In genomic region chr1:132416244-132416942, GRCm38 (mm10) we compare ENCODE assay signal across 8 mouse cellular contexts. TPM values are rescaled to one million over a fixed set of nuclear protein-coding genes. Genes with fewer than 3 reads are reported as not detected.
A peak's percentile ranks its signal among the peaks of the same experiment; 100 is the strongest.
DNase-seq lines count a peak whose midpoint lies in the region; ATAC-seq lines count a peak whose summit lies in the region.

No protein-coding gene starts in this region.

- no peak for ATAC-seq in forebrain, embryonic 14.5 days
- no peak for ATAC-seq in lung, embryonic 16.5 days (ENCODE audit: low read depth)
- ATAC-seq in heart, embryonic 12.5 days (ENCODE audit: insufficient number of reproducible peaks, low FRiP score) = no peak
- no peak for ATAC-seq in midbrain, embryonic 16.5 days

- H3K4me1 ChIP-seq in forebrain, embryonic 14.5 days (ENCODE audit: control insufficient read depth, insufficient read depth, low read length) = peaks cover 19% of the 10 kb centered on the region
- peaks cover 47% of the 10 kb centered on the region for H3K4me1 ChIP-seq in forebrain, embryonic 10.5 days
- peaks cover 11% of the 10 kb centered on the region; the same call in 1 of the 2 replicates for H3K4me1 ChIP-seq in lung, embryonic 16.5 days (replicated peaks; ENCODE audit: control insufficient read depth, insufficient read depth, low read length)
- H3K4me1 ChIP-seq in heart, embryonic 12.5 days (replicated peaks) = peaks cover 12% of the 10 kb centered on the region
- H3K4me1 ChIP-seq in midbrain, embryonic 16.5 days (ENCODE audit: control insufficient read depth, insufficient read depth, low read length) = peaks cover 13% of the 10 kb centered on the region

- H3K4me2 ChIP-seq in forebrain, embryonic 14.5 days (ENCODE audit: low read length) = peak overlapping the region; percentile 77; the same call in 1 of the 2 replicates
- H3K4me2 ChIP-seq in lung, embryonic 16.5 days (ENCODE audit: low read depth, low read length) = peak overlapping the region; percentile 75
- H3K4me2 ChIP-seq in heart, embryonic 12.5 days = peak overlapping the region; percentile 5; the same call in 1 of the 2 replicates
- H3K4me2 ChIP-seq in midbrain, embryonic 16.5 days (ENCODE audit: low read length) = peak overlapping the region; percentile 83; the same call in 1 of the 2 replicates

- intact Hi-C loops in left cerebral cortex, postnatal 10 days (cut with DNase I) = no loop called here

- no peaks in the 10 kb centered on the region for H3K9me3 ChIP-seq in forebrain, embryonic 14.5 days (replicated peaks; ENCODE audit: control insufficient read depth, low read length)
- no peaks in the 10 kb centered on the region for H3K9me3 ChIP-seq in forebrain, embryonic 10.5 days
- H3K9me3 ChIP-seq in lung, embryonic 16.5 days (ENCODE audit: control insufficient read depth, low read length) = no peaks in the 10 kb centered on the region
- no peaks in the 10 kb centered on the region for H3K9me3 ChIP-seq in heart, embryonic 12.5 days (replicated peaks)
- H3K9me3 ChIP-seq in midbrain, embryonic 16.5 days (replicated peaks; ENCODE audit: control insufficient read depth, low read length, poor library complexity, severe bottlenecking) = no peaks in the 10 kb centered on the region

- no peak for DNase-seq in forebrain, embryonic 14.5 days (ENCODE audit: low spot score)
- DNase-seq in forebrain, embryonic 10.5 days (ENCODE audit: extremely low spot score, low spot score) = no peak
- DNase-seq in lung, postnatal 36 days = no peak
- no peak for DNase-seq in left cerebral cortex, postnatal 10 days (ENCODE audit: extremely low spot score in 1 of 2, low spot score in 2 of 2)
- no peak for DNase-seq in ovary, postnatal 10 days (ENCODE audit: low spot score)

- H3K36me3 ChIP-seq in forebrain, embryonic 14.5 days (ENCODE audit: control insufficient read depth, insufficient read depth, low read length) = no peaks in the 10 kb centered on the region
- no peaks in the 10 kb centered on the region for H3K36me3 ChIP-seq in forebrain, embryonic 10.5 days (replicated peaks)
- H3K36me3 ChIP-seq in lung, embryonic 16.5 days (ENCODE audit: control insufficient read depth, insufficient read depth, low read length) = no peaks in the 10 kb centered on the region
- no peaks in the 10 kb centered on the region for H3K36me3 ChIP-seq in heart, embryonic 12.5 days
- H3K36me3 ChIP-seq in midbrain, embryonic 16.5 days (ENCODE audit: control insufficient read depth, insufficient read depth, low read length) = no peaks in the 10 kb centered on the region

- H3K27ac ChIP-seq in forebrain, embryonic 14.5 days (ENCODE audit: low read depth, low read length) = no peak overlapping the region
- H3K27ac ChIP-seq in forebrain, embryonic 10.5 days = no peak overlapping the region
- H3K27ac ChIP-seq in lung, embryonic 16.5 days (ENCODE audit: low read length) = no peak overlapping the region
- no peak overlapping the region for H3K27ac ChIP-seq in heart, embryonic 12.5 days (ENCODE audit: poor library complexity, severe bottlenecking)
- H3K27ac ChIP-seq in midbrain, embryonic 16.5 days (ENCODE audit: low read length) = no peak overlapping the region

- H3K4me3 ChIP-seq in forebrain, embryonic 14.5 days (ENCODE audit: low read depth, low read length) = no peak overlapping the region
- H3K4me3 ChIP-seq in forebrain, embryonic 10.5 days = no peak overlapping the region
- H3K4me3 ChIP-seq in lung, embryonic 16.5 days (ENCODE audit: low read length) = no peak overlapping the region
- no peak overlapping the region for H3K4me3 ChIP-seq in heart, embryonic 12.5 days
- H3K4me3 ChIP-seq in midbrain, embryonic 16.5 days (ENCODE audit: low read depth, low read length) = no peak overlapping the region

- no peaks in the 10 kb centered on the region for H3K27me3 ChIP-seq in forebrain, embryonic 14.5 days (replicated peaks; ENCODE audit: control insufficient read depth, insufficient read depth, low read length)
- H3K27me3 ChIP-seq in forebrain, embryonic 10.5 days (ENCODE audit: poor library complexity, severe bottlenecking) = peaks cover 4% of the 10 kb centered on the region; the same call in 1 of the 2 replicates
- no peaks in the 10 kb centered on the region for H3K27me3 ChIP-seq in lung, embryonic 16.5 days (ENCODE audit: control insufficient read depth, insufficient read depth, low read depth, low read length)
- no peaks in the 10 kb centered on the region for H3K27me3 ChIP-seq in heart, embryonic 12.5 days (replicated peaks)
- H3K27me3 ChIP-seq in midbrain, embryonic 16.5 days (ENCODE audit: control insufficient read depth, insufficient read depth, low read depth, low read length) = no peaks in the 10 kb centered on the region

- 0 out of 2 replicates have a peak overlapping the region, but pooled peaks have one; percentile 84 for H3K9ac ChIP-seq in forebrain, embryonic 14.5 days (ENCODE audit: low read length)
- no peak overlapping the region for H3K9ac ChIP-seq in lung, embryonic 16.5 days (ENCODE audit: low read length)
- H3K9ac ChIP-seq in heart, embryonic 12.5 days = no peak overlapping the region
- H3K9ac ChIP-seq in midbrain, embryonic 16.5 days (ENCODE audit: low read depth, low read length) = no peak overlapping the region

- WGBS in forebrain, embryonic 14.5 days = 81% methylated on average over 8 of the region's 8 CpGs
- 82% methylated on average over 8 of the region's 8 CpGs for WGBS in forebrain, embryonic 10.5 days
- 61% methylated on average over 8 of the region's 8 CpGs for WGBS in lung, embryonic 16.5 days
- 58% methylated on average over 8 of the region's 8 CpGs for WGBS in heart, embryonic 12.5 days
- WGBS in midbrain, embryonic 16.5 days = 76% methylated on average over 8 of the region's 8 CpGs

RNA-seq across cellular contexts. Expression of gene Dstyk, which starts 1.0 kb away (rescaled TPM):
- 7.7 and 8.9 TPM in 2 replicates for polyA plus RNA-seq in forebrain, embryonic 14.5 days (2014; fragmentation: Nextera tagmentation; extraction: Ambion mirVana)
- polyA plus RNA-seq in forebrain, embryonic 10.5 days (2016; fragmentation: Nextera tagmentation; extraction: Ambion mirVana) = 14.4 and 14.9 TPM in 2 replicates
- 15.5 and 16.6 TPM in 2 replicates for polyA plus RNA-seq in lung, embryonic 16.5 days (2015; fragmentation: Nextera tagmentation; extraction: Ambion mirVana)
- 13.6 and 14.2 TPM in 2 replicates for polyA plus RNA-seq in heart, embryonic 12.5 days (2016; fragmentation: Nextera tagmentation; extraction: Ambion mirVana)
- 10.3 and 10.5 TPM in 2 replicates for polyA plus RNA-seq in midbrain, embryonic 16.5 days (2015; fragmentation: Nextera tagmentation; extraction: Ambion mirVana)
- 10 to 100 TPM; 27.2 to 28.4 TPM for total RNA-seq in left cerebral cortex, postnatal 10 days (2021)

RNA-seq across cellular contexts. Expression of gene Tmcc2, which starts 25.3 kb away (rescaled TPM):
- polyA plus RNA-seq in forebrain, embryonic 14.5 days (2014; fragmentation: Nextera tagmentation; extraction: Ambion mirVana) = 18.2 and 23.1 TPM in 2 replicates
- 7.9 and 8.8 TPM in 2 replicates for polyA plus RNA-seq in forebrain, embryonic 10.5 days (2016; fragmentation: Nextera tagmentation; extraction: Ambion mirVana)
- 11.0 and 16.3 TPM in 2 replicates for polyA plus RNA-seq in lung, embryonic 16.5 days (2015; fragmentation: Nextera tagmentation; extraction: Ambion mirVana)
- polyA plus RNA-seq in heart, embryonic 12.5 days (2016; fragmentation: Nextera tagmentation; extraction: Ambion mirVana) = 51.1 and 52.9 TPM in 2 replicates
- 33.3 and 38.1 TPM in 2 replicates for polyA plus RNA-seq in midbrain, embryonic 16.5 days (2015; fragmentation: Nextera tagmentation; extraction: Ambion mirVana)
- 100 to 1,000 TPM; 141 to 143 TPM for total RNA-seq in left cerebral cortex, postnatal 10 days (2021)

Comparison
In these comparisons a context has a peak if more than half of its experiments do, and no peak if none do; other contexts are left out.
1. H3K4me2 ChIP-seq: peak in every context shown above with its lines; median percentile 83 in midbrain, embryonic 16.5 days; 77 in forebrain, embryonic 14.5 days; 75 in lung, embryonic 16.5 days; 5 in heart, embryonic 12.5 days.